Mouse (Mus musculus) monocyte, adult 5-6 weeks (primary cell): ENCODE data around the gene Pdp2. TPM values are rescaled to one million over a fixed set of nuclear protein-coding genes. Genes with fewer than 3 reads are reported as not detected.

Experiments
- ATAC-seq: fragments of 153-309, 156-312 bp; replicated peaks from 2 replicates; pipeline ENCODE4 v1.8.0; 2017; ENCODE audit warnings: mild to moderate bottlenecking; ENCODE audit not compliant: low TSS enrichment, insufficient number of reproducible peaks, severe bottlenecking, poor library complexity, low FRiP score
- total RNA-seq: library from RNA; stranded (forward); fragments of 200-1000, 200-491, 200-594 nt; gene quantifications from 3 replicates; pipeline ENCODE4 v1.2.3, GENCODE M21; 2017

Pdp2 gene
- total RNA-seq, 1 experiment from 2014 or later = 5.0 TPM

- ATAC-seq = no peak
These were observed 3.5 kb downstream of the Pdp2 start for GRCm38 (mm10) chr8:104594611-104595362.

GRCm38 (mm10) chr8:104595773-104596536 lies 4.7 kb downstream of the Pdp2 start:
- no peak for ATAC-seq

DNA sequence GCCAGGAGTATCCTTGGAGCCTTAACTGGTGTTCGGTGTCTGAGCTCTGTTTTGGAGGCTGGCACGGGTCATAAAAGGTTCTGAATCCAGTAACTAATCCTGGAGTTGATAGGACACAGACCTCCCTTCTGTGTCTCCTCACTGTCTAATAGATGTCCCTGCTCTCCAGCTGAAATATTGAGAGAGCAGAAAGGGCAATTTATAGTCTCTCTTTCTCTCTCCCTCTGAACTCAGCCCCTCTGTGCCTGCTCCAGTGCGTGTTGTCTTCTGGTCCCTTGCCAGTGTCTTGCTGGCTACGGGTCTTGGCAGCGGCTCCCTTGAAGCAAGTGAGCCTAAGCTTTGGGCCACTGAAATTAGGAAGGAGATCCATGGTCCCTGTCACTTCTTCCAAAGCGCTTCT lies 6.4 kb downstream of the Pdp2 start:
- no peak for ATAC-seq

DNA sequence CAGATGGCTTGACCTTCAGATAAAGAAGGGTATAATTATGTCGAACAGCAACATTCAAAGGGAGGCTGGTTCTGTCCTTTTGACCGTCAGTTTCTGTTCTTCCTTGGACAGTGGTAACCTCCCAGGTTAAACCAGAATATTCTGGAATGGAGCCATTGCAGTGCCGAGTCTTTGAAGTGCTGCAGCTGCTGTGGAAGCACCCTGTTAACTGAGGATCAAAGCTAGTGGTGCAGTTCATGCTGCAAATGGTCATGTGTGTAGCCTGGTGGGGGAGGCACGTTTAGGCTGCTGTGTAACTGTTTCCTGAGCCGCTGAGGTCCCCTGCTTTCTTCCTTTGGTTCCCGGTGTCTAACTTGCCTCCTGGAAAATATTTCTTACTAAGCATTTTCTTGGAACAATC lies 7.2 kb downstream of the Pdp2 start:
- no peak for ATAC-seq

DNA sequence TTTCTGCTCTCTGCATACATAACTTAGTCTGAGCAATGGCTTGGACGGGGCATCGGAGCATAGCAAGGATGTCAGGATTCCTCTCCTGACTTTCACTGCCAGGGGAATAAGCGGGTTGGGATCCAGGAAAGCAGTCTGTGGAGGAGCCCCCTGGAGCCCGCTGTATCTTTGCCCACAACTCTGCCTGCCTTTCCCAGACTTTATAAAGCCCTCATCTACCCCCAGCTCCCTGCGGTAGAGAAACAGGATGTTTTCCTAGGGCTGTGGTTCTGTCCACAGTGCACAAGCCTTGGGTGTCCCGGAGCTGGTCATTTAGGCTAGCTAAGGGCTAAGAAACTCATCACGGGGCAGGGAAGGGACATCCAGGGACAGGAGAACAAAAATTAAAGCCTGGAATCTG lies 10.1 kb downstream of the Pdp2 start:
- ATAC-seq = no peak

DNA sequence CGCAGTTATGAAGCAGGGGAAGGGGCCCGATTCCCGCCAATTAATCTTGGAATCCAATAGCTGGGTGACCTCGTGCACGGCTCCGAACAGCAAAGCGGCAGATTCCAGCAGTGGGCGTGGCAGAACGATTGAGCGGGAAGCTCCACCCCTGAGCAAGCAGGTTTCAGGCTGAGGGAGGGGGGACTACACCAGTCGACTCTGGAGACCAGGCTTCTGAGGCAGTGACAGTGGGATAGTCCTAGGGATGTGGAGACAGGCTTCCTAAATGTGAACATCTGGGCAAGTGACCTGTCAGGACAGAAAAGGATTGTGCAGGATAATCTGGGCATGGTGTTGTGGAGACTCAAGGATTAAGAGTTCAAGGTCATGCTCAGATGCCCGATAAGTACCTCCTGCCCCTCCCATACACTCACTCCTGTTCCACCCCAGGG lies 10.7 kb downstream of the Pdp2 start:
- ATAC-seq = no peak

DNA sequence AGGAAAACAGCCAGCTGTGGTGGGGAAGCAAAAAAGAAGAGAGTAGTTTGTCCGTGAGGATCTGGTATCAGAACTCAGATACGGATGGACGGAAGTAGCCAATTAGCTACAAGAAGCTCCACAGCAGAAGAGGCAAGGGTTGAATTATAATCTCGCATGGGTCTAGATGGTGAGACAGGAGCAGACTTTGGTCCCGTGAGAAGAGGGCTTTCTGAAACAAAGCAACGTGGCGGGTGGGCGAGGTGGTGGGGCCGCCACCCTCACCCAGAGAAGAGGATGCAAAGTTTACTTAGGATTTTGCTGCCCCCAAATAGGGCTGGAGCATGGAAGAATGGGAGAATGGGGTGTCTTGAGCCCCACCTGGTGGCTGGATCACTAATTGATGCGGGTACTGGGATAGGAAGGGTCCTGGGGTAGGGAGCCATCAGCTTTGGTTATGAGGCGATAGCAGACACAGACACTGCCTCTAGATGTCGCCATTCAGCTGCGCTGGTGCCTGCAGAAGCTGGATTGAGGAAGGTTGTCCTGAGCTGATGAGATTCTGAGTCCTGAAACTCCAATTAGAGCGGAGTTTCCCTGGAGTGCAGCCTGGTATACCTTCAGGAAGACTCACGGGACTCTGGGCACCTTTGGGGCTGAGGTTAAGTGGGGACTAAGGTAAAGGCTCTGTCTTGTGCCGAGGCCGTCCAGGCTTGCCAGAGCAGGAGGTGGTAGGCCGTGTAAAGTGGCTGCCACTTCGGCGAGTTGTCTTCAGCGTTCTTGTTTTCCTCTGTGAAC lies 11.4 kb downstream of the Pdp2 start:
- peak; percentile 88 for ATAC-seq

- ATAC-seq = no peak
These were observed 12.0 kb downstream of the Pdp2 start for GRCm38 (mm10) chr8:104603245-104603593.

- no peak for ATAC-seq
These were observed 15.1 kb downstream of the Pdp2 start for GRCm38 (mm10) chr8:104606329-104606728.

GRCm38 (mm10) chr8:104607944-104608343 lies 16.7 kb downstream of the Pdp2 start:
- ATAC-seq = no peak

GRCm38 (mm10) chr8:104609222-104609621 lies 18.0 kb downstream of the Pdp2 start:
- no peak for ATAC-seq

DNA sequence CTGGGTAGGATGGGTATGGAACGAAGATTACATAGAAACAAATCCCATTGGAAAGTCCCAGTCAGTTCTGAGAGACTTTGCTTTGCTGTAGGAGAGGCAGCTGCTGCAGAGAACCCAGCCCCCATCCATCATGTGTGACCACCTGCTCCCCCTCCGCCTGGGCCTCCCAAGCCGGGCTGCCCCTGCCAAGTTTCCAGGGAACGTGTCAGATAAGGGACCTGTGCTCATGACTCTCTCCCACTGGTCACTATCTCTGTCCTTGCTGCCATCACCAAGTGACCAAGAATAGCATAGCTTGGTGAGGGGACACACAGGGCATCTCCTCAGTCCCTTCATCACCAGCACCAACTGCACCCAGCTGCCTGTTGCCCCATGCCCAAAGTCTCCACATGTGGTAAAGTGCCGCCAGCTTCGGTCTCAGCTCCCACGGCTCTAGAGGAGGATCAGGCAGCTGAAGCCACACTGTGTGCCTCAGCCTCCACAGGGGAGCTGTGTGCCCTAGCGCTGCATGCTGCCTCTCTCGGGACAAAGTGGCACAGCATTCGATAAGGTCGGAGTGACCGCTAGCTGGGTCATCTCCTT lies 19.0 kb downstream of the Pdp2 start:
- no peak for ATAC-seq

DNA sequence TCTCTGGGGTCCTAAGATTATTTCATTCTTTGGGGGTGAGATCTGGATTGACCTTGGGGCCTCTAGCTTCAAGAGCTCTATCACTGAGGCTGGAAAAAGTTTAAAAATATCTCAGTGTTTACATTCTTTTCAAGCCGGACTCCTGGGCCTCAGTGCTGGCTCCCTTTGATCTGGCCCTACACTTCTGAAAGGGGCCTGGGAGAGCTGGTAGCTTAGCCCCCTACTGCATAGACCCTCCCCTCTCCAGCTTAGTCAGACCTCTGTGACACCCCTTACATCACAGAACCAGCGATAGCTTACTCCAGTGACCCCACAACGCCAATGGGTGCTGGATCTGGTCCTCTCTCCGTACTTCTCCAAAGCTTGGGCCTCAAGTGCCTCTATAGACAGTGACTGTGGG lies 20.4 kb downstream of the Pdp2 start:
- ATAC-seq = no peak

DNA sequence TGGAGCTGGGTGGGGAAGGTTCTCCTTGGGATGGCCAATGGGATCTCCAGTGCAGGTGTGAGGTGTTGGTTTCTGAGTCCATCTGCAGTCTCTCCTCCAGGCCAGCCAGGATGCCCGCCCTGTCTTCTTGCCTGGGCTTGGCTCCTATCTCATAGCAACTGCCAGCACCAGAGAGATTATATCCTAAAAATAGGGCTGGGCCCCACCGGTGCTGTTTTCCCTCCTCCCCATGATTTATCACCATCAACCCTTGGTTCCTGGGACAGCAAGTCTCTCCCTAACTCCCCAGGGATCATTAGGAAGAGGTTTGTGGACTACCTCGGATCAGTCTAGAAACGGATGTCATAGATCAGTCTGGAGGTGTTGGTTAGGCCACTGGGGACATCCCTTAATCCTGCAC lies 21.9 kb downstream of the Pdp2 start:
- ATAC-seq = no peak

GRCm38 (mm10) chr8:104620765-104621164 lies 29.5 kb downstream of the Pdp2 start:
- ATAC-seq = no peak

- ATAC-seq = no peak
These were observed 32.9 kb downstream of the Pdp2 start, which contains the start of gene Cdh16 for GRCm38 (mm10) chr8:104624161-104624560. Gene Cdh16, minus strand, starts transcription at chr8:104624396.

DNA sequence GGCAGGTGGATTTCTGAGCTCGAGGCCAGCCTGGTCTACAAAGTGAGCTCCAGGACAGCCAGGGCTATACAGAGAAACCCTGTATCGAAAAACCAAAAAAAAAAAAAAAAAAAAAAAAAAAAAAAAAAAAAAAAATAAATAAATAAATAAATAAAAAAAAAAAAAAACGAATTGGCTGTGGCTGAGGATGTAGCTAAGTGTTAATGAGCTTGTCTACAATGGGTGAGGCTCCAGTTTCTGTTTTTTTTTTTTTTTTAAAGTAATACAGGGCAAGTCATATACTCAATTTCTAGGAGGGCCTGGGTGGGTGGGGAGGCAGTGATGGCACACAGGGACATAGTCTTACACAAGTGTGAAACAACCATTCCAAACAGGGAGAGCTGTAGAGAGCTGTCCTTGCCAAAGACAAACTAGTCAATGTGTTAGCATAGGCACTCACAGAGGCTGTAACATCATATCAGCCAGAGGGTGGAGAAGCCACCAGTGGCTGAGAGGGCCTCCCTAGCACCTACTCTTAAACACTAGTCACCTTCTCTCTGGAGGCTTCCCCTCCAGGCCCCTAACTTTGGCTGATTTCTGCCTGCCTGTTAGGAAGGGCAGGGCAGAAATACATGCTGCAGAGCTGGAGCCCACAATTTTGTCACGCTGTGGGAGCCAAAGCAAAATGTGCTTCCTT lies 36.0 kb downstream of the Pdp2 start:
- ATAC-seq = no peak

DNA sequence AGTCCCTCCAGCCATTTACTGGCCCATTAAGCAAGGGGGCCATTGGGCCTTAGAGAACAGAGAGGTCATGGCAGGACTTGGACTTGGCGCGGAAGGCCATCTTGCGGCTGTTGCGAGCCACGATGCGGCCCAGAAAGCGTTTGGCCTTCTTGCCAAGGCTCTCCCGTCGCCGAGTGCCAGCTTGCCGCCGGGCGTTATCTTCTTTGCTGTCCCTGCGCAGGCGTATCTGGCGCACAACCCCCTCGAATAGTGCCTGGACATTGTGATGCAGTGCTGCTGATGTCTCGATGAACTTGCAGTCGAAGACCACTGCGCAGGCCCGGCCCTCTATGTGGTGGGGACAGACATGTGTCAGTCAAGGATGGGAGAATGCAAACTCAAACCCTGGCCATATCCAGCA lies 37.2 kb downstream of the Pdp2 start:
- ATAC-seq = no peak
